Mouse (Mus musculus) forebrain, embryonic 14.5 days (tissue): ENCODE measurements at regions not wholly inside any gene's neighbourhood (a gene's known extent, or its start where the extent isn't known, plus 50 kb on each side); places are given as distances from the start of the nearest gene placed in this dataset.

Experiments
- ATAC-seq: fragments of 200-750 bp; cut with Nextera tagmentation; 2 replicates; pipeline ENCODE4 v1.8.0; 2017; ENCODE audit warnings: mild to moderate bottlenecking, moderate library complexity
- DNase-seq: peaks from one replicate; pipeline ENCODE4 v3.0.0-alpha.2; 2015; ENCODE audit warnings: low spot score
- H3K27ac ChIP-seq: fragments of 300-500 bp; sonication (generic); 2 replicates; pipeline ENCODE4 v1.5.1; 2014; ENCODE audit warnings: low read depth, mild to moderate bottlenecking, control low read depth, low read length, moderate library complexity
- H3K27me3 ChIP-seq: fragments of 300-500 bp; sonication (generic); replicated peaks from 2 replicates; pipeline ENCODE4 v1.6.1; 2014; ENCODE audit warnings: low read length, control low read depth, mixed read lengths; ENCODE audit not compliant: control insufficient read depth, insufficient read depth
- H3K36me3 ChIP-seq: fragments of 300-500 bp; sonication (generic); 2 replicates; pipeline ENCODE4 v1.6.1; 2014; ENCODE audit warnings: low read length, control low read depth; ENCODE audit not compliant: control insufficient read depth, insufficient read depth
- H3K4me1 ChIP-seq: fragments of 300-500 bp; sonication (generic); 2 replicates; pipeline ENCODE4 v1.6.1; 2014; ENCODE audit warnings: antibody characterized with exemption, low read length, control low read depth; ENCODE audit not compliant: control insufficient read depth, insufficient read depth
- H3K4me2 ChIP-seq: fragments of 300-500 bp; sonication (generic); 2 replicates; pipeline ENCODE4 v1.6.1; 2014; ENCODE audit warnings: mild to moderate bottlenecking, control low read depth, low read length
- H3K4me3 ChIP-seq: fragments of 300-500 bp; sonication (generic); 2 replicates; pipeline ENCODE4 v1.5.1; 2014; ENCODE audit warnings: low read depth, low read length, control low read depth
- H3K9ac ChIP-seq: fragments of 300-500 bp; sonication (generic); 2 replicates; pipeline ENCODE4 v1.6.1; 2014; ENCODE audit warnings: mild to moderate bottlenecking, low read length, control low read depth, moderate library complexity
- H3K9me3 ChIP-seq: fragments of 300-500 bp; sonication (generic); replicated peaks from 2 replicates; pipeline ENCODE4 v1.6.1; 2016; ENCODE audit warnings: low read length, control low read depth, mixed read lengths; ENCODE audit not compliant: control insufficient read depth
- WGBS: fragments of 180-500 bp; shearing (Covaris S2); extraction: QIAGEN DNeasy Blood & Tissue Kit; methylation state at CpG from one replicate; pipeline ENCODE4 v1.1.7; 2014; 5-methylcytosine and 5-hydroxymethylcytosine counted together

DNA sequence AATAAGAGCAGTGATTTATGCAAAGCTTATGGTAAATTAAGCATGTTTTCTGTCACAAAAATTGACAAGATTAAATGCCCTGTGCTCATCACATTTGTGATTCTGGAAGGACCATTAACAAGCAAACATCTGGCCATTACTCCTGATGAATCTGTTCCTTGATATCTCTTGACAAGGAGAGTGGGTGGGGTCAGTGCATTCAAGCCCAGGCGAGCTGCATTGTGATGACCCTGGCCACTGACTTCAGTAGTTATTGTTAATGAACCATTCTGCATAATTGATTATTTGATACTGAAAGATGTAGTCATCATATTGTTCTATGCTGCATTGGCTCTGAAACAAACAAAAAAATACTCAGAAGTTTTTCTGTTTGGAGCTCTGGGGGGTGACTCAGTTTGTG, 115.4 kb upstream of the Prmt6 start:
- DNase-seq (no peak), ATAC-seq (no peak)
- Histone ChIP-seq H3K4me1 (no peaks in the 10 kb centered on the region), H3K27ac (no peak overlapping the region), H3K27me3 (no peaks in the 10 kb centered on the region), H3K4me2 (no peak overlapping the region), H3K4me3 (no peak overlapping the region), H3K9me3 (no peaks in the 10 kb centered on the region), H3K9ac (no peak overlapping the region), H3K36me3 (no peaks in the 10 kb centered on the region)
- WGBS: 69% methylated on average over 1 of the region's 1 CpGs

DNA sequence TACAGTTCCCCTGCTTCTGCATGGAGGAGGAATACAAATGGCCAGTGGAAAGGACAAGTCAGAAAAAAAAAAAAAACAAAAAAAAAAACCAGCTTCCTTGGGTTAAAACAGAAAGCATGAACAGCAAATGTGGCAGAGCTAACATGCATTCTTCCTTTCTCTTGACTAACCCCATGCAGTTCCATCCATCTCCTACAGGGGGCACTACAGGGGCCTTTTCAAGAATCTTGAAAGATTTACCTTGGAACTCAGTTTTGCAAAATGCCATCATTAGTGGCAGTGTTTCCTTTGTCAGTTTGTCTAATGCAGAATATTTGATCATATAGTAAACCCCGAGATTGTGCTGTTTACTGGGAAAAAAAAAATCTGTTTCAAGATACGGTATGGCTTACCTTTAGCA, 111.1 kb upstream of the Prmt6 start:
- Histone ChIP-seq H3K27ac (no peak overlapping the region), H3K4me1 (no peaks in the 10 kb centered on the region), H3K9me3 (no peaks in the 10 kb centered on the region), H3K27me3 (no peaks in the 10 kb centered on the region), H3K9ac (no peak overlapping the region), H3K4me2 (no peak overlapping the region), H3K4me3 (no peak overlapping the region), H3K36me3 (no peaks in the 10 kb centered on the region)
- 98% methylated on average over 2 of the region's 2 CpGs for WGBS
- no peak for ATAC-seq
- DNase-seq: no peak

- no peaks in the 10 kb centered on the region for H3K4me1 ChIP-seq
- H3K36me3 ChIP-seq: no peaks in the 10 kb centered on the region
- no peak overlapping the region for H3K9ac ChIP-seq
- no peak overlapping the region for H3K27ac ChIP-seq
- H3K4me3 ChIP-seq: no peak overlapping the region
- DNase-seq (peak; percentile 14), ATAC-seq (peak; percentile 18; the same call in 1 of the 2 replicates)
- no peak overlapping the region for H3K4me2 ChIP-seq
- no peaks in the 10 kb centered on the region for H3K27me3 ChIP-seq
- WGBS: 54% methylated on average over 8 of the region's 8 CpGs
- H3K9me3 ChIP-seq: no peaks in the 10 kb centered on the region
These were observed 106.2 kb upstream of the Prmt6 start for GRCm38 (mm10) chr3:110356822-110357594.

GRCm38 (mm10) chr3:110353654-110354053, 102.9 kb upstream of the Prmt6 start:
- Histone ChIP-seq H3K36me3 (no peaks in the 10 kb centered on the region), H3K4me1 (no peaks in the 10 kb centered on the region), H3K9me3 (no peaks in the 10 kb centered on the region), H3K4me3 (no peak overlapping the region), H3K27ac (no peak overlapping the region), H3K27me3 (no peaks in the 10 kb centered on the region), H3K4me2 (no peak overlapping the region), H3K9ac (no peak overlapping the region)
- WGBS: 68% methylated on average over 1 of the region's 1 CpGs
- ATAC-seq (no peak), DNase-seq (no peak)

- H3K4me2 ChIP-seq: no peak overlapping the region
- H3K4me3 ChIP-seq: no peak overlapping the region
- no peaks in the 10 kb centered on the region for H3K36me3 ChIP-seq
- H3K27ac ChIP-seq: no peak overlapping the region
- DNase-seq: no peak
- WGBS: 44% methylated on average over 5 of the region's 5 CpGs
- H3K9ac ChIP-seq: no peak overlapping the region
- no peak for ATAC-seq
- no peaks in the 10 kb centered on the region for H3K27me3 ChIP-seq
- no peaks in the 10 kb centered on the region for H3K9me3 ChIP-seq
- no peaks in the 10 kb centered on the region for H3K4me1 ChIP-seq
These were observed 99.3 kb upstream of the Prmt6 start for GRCm38 (mm10) chr3:110350075-110350474.

DNA sequence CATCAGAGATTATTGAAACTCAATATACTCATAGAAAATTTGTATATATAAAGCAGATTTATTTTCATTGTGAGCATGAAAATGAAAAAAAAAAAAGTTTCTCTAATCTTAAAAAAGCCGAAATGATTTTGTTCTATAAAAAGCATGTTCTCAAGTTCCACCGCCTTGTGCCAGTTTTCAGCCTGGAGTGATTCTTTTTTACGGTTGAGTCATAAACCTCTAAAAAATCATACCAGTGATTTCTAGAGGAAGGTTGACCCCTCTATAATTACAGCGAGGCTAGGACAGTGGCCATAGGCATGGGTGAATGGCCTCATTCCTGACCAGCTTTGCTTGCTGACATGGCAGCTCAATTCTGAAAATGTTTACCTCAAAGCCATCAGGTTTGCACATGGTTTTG, 98.6 kb upstream of the Prmt6 start:
- no peak overlapping the region for H3K27ac ChIP-seq
- 96% methylated on average over 4 of the region's 4 CpGs for WGBS
- H3K9ac ChIP-seq: no peak overlapping the region

GRCm38 (mm10) chr3:110344846-110345245, 94.0 kb upstream of the Prmt6 start:
- no peak for DNase-seq
- H3K9me3 ChIP-seq: no peaks in the 10 kb centered on the region
- H3K4me1 ChIP-seq: no peaks in the 10 kb centered on the region
- 78% methylated on average over 4 of the region's 4 CpGs for WGBS
- no peaks in the 10 kb centered on the region for H3K27me3 ChIP-seq
- ATAC-seq: no peak
- H3K36me3 ChIP-seq: no peaks in the 10 kb centered on the region
- H3K27ac ChIP-seq: no peak overlapping the region
- H3K4me2 ChIP-seq: no peak overlapping the region
- H3K4me3 ChIP-seq: no peak overlapping the region
- no peak overlapping the region for H3K9ac ChIP-seq

More for the DNA sequence above, 98.6 kb upstream of the Prmt6 start:
- no peaks in the 10 kb centered on the region for H3K27me3 ChIP-seq
- H3K36me3 ChIP-seq: no peaks in the 10 kb centered on the region
- ATAC-seq: no peak
- H3K4me1 ChIP-seq: no peaks in the 10 kb centered on the region
- no peak overlapping the region for H3K4me3 ChIP-seq
- no peak overlapping the region for H3K4me2 ChIP-seq
- DNase-seq: no peak
- H3K9me3 ChIP-seq: no peaks in the 10 kb centered on the region

DNA sequence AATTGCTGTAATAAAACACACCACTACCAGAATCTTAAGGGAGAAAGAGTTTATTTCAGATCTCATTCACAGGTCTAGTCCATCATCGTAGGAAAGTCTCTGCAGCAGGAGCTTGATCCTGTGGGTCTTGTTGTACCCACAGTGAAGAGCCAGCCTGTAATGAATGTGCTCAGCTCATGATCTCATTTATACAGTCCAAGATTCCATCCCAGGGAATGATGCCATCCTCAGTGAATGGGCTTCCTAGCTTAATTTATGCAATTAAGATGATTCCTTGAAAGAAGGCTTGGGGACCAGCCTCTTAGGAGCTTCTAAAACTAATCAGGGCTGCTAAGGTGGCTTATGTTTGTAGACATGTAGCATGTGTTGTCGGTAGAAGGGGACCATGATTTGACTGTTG, 89.3 kb upstream of the Prmt6 start:
- DNase-seq: peak; percentile 39
- 55% methylated on average over 2 of the region's 2 CpGs for WGBS
- Histone ChIP-seq H3K9me3 (no peaks in the 10 kb centered on the region), H3K4me2 (no peak overlapping the region), H3K27ac (no peak overlapping the region), H3K27me3 (no peaks in the 10 kb centered on the region), H3K9ac (no peak overlapping the region), H3K4me1 (no peaks in the 10 kb centered on the region), H3K4me3 (no peak overlapping the region), H3K36me3 (no peaks in the 10 kb centered on the region)
- ATAC-seq: peak; percentile 59; the same call in 1 of the 2 replicates

DNA sequence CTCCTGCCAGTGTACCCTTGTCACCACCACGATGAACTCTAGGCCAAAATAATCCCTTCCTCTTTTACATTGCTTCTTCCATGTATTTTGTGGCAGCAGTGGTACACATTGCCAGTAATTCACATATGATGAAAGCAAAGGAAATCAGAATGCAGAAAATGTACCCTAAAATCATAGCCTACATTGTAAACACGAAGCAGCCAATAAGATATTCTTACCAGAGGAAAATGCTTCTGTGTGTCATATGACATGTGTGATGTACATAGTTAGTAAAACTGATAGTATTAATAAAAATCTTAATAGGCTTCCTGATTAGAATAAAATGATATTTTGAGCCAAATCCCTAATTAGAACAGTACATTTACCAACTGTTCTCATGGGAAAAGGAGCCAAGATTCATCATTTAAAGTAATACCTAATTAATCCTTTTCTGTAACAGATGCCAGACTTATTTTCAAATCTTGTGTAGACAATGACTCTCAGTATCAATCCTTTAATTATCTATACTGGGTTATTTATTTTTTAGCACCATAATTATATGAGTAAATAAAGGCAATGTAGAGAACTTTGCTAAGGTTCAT, 88.3 kb upstream of the Prmt6 start:
- ATAC-seq (peak; percentile 69; the same call in 1 of the 2 replicates), DNase-seq (peak; percentile 70)
- Histone ChIP-seq H3K4me3 (no peak overlapping the region), H3K4me2 (no peak overlapping the region), H3K9ac (no peak overlapping the region), H3K27ac (no peak overlapping the region), H3K27me3 (no peaks in the 10 kb centered on the region), H3K4me1 (no peaks in the 10 kb centered on the region), H3K36me3 (no peaks in the 10 kb centered on the region), H3K9me3 (no peaks in the 10 kb centered on the region)
- WGBS: 69% methylated on average over 2 of the region's 2 CpGs
